Mouse (Mus musculus) forebrain, embryonic 11.5 days (tissue): Measurements from ENCODE around the gene Rabep2. TPM values are rescaled to one million over a fixed set of nuclear protein-coding genes. Genes with fewer than 3 reads are reported as not detected.
"Not testable (repeated sequence)": the region's sequence is repeated elsewhere in the genome, so short reads cannot be mapped to it uniquely, and the experiment has no call there.

Experiments
- ATAC-seq: fragments of 200-750 bp; cut with Nextera tagmentation; replicated peaks from 2 replicates; pipeline ENCODE4 v1.8.0; 2017; ENCODE audit warnings: moderate TSS enrichment; ENCODE audit not compliant: low FRiP score
- DNase-seq: peaks from one replicate; pipeline ENCODE4 v3.0.0-alpha.2; 2017; ENCODE audit warnings: low spot score
- H3K27ac ChIP-seq: fragments of 300-500 bp; sonication (generic); 2 replicates; pipeline ENCODE4 v1.5.1; 2014; ENCODE audit warnings: low read depth, low read length
- H3K27me3 ChIP-seq: fragments of 300-500 bp; sonication (generic); 2 replicates; pipeline ENCODE4 v1.6.1; 2014; ENCODE audit warnings: mild to moderate bottlenecking, low read length, mixed read lengths; ENCODE audit not compliant: control insufficient read depth, insufficient read depth
- H3K36me3 ChIP-seq: fragments of 300-500 bp; sonication (generic); 2 replicates; pipeline ENCODE4 v1.6.1; 2014; ENCODE audit warnings: mild to moderate bottlenecking, low read length, moderate library complexity, mixed read lengths; ENCODE audit not compliant: control insufficient read depth, insufficient read depth
- H3K4me1 ChIP-seq: fragments of 300-500 bp; sonication (generic); replicated peaks from 2 replicates; pipeline ENCODE4 v1.6.1; 2014; ENCODE audit warnings: low read length, mixed read lengths; ENCODE audit not compliant: control insufficient read depth, insufficient read depth
- H3K4me2 ChIP-seq: fragments of 300-500 bp; sonication (generic); 2 replicates; pipeline ENCODE4 v1.6.1; 2014; ENCODE audit warnings: low read depth, mild to moderate bottlenecking, low read length, moderate library complexity, mixed read lengths; ENCODE audit not compliant: severe bottlenecking
- H3K4me3 ChIP-seq: fragments of 300-500 bp; sonication (generic); 2 replicates; pipeline ENCODE4 v1.5.1; 2014; ENCODE audit warnings: low read depth, low read length
- H3K9ac ChIP-seq: fragments of 300-500 bp; sonication (generic); 2 replicates; pipeline ENCODE4 v1.6.1; 2014; ENCODE audit warnings: low read length
- H3K9me3 ChIP-seq: fragments of 300-500 bp; sonication (generic); 2 replicates; pipeline ENCODE4 v1.6.1; 2016; ENCODE audit warnings: low read length, mixed read lengths; ENCODE audit not compliant: control insufficient read depth
- WGBS: fragments of 180-500 bp; shearing (Covaris S2); extraction: QIAGEN DNeasy Blood & Tissue Kit; methylation state at CpG from one replicate; pipeline ENCODE4 v1.1.7; 2014; 5-methylcytosine and 5-hydroxymethylcytosine counted together
- polyA plus RNA-seq: library from polyadenylated mRNA; unstranded; fragments of >200 nt; fragmentation: Nextera tagmentation; extraction: Ambion mirVana; gene quantifications from 2 replicates; pipeline ENCODE4 v1.2.1, GENCODE M21; 2014

Rabep2 gene
- polyA plus RNA-seq = 23.4 and 24.8 TPM in 2 replicates

DNA sequence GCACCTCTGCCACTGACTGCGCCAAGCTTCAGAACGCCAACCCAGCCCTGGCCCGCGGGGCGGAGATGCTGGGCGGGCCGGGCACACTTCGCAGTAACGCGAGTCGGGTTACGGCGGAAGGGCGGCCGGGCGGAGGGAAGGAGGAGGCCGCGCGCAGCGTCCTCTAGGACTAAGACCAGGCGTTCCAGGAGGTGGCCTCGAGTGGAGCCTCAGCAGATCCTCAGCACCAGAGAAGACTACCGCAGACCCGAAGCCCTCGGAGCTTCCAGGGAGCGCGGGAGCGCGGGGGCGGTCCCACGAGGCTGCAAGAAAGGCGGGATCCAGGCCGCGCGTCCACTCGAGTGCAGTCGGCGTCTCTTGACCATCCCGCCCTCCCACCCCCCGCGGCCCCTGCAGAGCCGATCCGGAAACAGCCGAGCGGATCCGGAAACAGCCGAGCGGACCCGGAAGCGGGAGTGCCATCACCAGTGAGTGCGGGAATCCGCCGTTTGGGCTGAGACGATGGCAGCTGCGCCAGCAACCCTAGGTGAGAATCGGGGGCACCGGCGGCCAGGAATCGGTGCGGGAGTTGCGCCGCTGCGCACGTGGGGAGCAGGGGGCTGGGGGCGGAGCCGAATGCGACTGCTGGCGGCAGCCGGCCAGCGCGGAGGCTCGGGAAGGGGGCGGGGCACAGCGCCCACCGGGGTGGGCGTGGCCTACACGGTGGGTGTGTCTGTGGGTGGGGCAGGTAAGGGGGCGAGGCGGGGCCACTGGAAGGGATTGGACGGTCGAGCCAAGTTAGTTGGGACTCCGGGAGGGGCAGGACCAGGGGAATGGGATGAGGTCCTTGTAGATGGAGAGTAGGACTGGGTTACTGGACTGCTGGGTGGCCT lies at the start of gene Rabep2:
TSS of gene Rabep2 (plus strand) at position 129 of the 872 bp plus-strand sequence.
- Histone ChIP-seq H3K9me3 (no peaks in the 10 kb centered on the region; the same call in 1 of the 2 replicates), H3K4me1 (peaks cover 4% of the 10 kb centered on the region; the same call in 1 of the 2 replicates), H3K27me3 (no peaks in the 10 kb centered on the region), H3K27ac (peak within 1 kb of the TSS; percentile 84), H3K36me3 (no peaks in the 10 kb centered on the region), H3K9ac (peak within 1 kb of the TSS; percentile 86), H3K4me3 (peak within 1 kb of the TSS; percentile 75), H3K4me2 (peak within 1 kb of the TSS; percentile 84)
- peak; percentile 98 for DNase-seq
- WGBS = under 1% methylated on average over 78 of the region's 82 CpGs
- peak; percentile 91 for ATAC-seq

DNA sequence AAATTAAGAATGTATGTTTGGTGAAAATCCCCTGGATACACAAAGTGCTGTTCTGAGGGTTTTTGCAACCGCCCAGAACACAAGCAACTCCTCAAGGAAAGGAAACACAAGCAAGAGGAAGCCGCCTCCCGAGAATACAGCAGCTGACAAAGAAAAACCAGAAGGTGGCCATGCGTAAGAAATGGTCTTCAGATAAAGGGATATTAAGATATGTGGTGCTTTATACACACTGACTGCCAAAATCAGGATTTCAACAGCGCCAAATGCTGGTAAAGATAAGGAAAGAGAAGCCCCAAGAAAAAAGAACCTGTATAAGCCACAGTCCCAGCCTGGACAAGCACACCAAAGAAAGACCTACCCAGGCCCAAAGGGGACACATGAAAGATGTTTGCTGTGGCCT lies 45.0 kb upstream of the Rabep2 start:
- H3K27me3 ChIP-seq = no peaks in the 10 kb centered on the region
- no peaks in the 10 kb centered on the region for H3K4me1 ChIP-seq
- DNase-seq = no peak
- H3K36me3 ChIP-seq = no peaks in the 10 kb centered on the region; the same call in 1 of the 2 replicates
- H3K9ac ChIP-seq = no peak overlapping the region
- H3K9me3 ChIP-seq = no peaks in the 10 kb centered on the region
- H3K4me2 ChIP-seq = no peak overlapping the region
- no peak for ATAC-seq
- 91% methylated on average over 5 of the region's 5 CpGs for WGBS
- no peak overlapping the region for H3K4me3 ChIP-seq
- no peak overlapping the region for H3K27ac ChIP-seq

DNA sequence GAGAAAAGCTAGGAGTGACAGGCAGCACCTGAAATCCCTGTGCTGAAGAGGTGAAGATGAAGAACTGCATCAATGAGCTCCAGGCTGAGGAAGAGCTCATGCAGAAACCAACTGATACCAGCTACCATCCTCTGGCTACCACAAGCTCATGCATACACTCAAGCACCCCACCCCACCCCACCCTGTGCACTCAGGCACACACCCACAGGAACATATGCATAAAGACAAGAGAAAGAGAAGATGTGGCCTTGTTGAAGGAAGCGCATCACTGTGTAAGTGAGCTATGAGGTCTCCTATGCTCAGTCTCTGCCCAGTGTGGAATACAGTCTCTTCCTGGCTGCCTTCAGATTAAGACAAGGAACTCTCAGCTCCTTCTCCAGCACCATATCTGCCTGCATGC lies 40.4 kb upstream of the Rabep2 start:
- H3K27me3 ChIP-seq = no peaks in the 10 kb centered on the region
- H3K9me3 ChIP-seq = no peaks in the 10 kb centered on the region
- no peaks in the 10 kb centered on the region for H3K4me1 ChIP-seq
- H3K27ac ChIP-seq = no peak overlapping the region
- ATAC-seq (no peak), DNase-seq (no peak)
- no peaks in the 10 kb centered on the region; the same call in 1 of the 2 replicates for H3K36me3 ChIP-seq
- WGBS = 92% methylated on average over 1 of the region's 1 CpGs
- no peak overlapping the region for H3K4me3 ChIP-seq
- no peak overlapping the region for H3K9ac ChIP-seq
- no peak overlapping the region for H3K4me2 ChIP-seq

DNA sequence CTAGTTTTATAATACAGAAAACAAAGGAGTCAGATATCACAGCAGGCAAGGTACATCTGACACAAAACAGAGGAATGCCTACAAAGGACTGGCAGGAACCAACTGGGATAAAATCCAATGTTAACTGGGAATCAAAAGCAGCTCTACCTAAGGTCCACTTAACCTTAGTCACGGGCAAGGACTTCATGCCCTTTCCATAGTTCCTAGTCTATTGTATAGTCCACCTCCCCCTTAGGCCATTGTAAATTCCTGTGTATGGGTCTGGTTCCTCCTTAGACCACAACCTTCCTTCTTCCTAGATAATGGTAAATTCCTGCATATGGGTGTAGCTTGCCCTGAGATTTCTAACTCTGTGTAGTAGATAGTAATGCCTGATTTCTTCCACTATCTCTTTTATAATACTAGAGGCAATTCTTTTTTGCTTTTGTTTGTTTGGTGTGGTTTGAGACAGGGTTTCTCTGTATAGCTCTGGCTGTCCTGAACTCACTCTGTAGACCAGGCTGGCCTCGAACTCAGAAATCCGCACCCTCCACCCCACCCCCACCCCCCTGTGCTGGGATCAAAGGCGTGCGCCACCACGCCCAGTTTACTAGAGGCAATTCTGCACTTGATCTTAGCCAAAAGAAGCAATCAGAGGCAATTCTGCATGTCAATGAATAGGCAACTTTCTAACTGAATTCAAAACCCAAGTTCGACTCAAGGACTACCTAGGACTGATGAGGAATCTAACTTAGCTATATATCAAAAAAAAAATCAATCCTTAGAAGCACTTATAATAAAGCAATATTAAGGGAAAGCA lies 36.3 kb upstream of the Rabep2 start:
- not testable (repeated sequence) for H3K4me1 ChIP-seq, H3K9me3 ChIP-seq, H3K36me3 ChIP-seq, H3K4me2 ChIP-seq, H3K4me3 ChIP-seq, DNase-seq, H3K9ac ChIP-seq, H3K27me3 ChIP-seq, H3K27ac ChIP-seq, ATAC-seq
- WGBS = 91% methylated on average over 7 of the region's 7 CpGs

DNA sequence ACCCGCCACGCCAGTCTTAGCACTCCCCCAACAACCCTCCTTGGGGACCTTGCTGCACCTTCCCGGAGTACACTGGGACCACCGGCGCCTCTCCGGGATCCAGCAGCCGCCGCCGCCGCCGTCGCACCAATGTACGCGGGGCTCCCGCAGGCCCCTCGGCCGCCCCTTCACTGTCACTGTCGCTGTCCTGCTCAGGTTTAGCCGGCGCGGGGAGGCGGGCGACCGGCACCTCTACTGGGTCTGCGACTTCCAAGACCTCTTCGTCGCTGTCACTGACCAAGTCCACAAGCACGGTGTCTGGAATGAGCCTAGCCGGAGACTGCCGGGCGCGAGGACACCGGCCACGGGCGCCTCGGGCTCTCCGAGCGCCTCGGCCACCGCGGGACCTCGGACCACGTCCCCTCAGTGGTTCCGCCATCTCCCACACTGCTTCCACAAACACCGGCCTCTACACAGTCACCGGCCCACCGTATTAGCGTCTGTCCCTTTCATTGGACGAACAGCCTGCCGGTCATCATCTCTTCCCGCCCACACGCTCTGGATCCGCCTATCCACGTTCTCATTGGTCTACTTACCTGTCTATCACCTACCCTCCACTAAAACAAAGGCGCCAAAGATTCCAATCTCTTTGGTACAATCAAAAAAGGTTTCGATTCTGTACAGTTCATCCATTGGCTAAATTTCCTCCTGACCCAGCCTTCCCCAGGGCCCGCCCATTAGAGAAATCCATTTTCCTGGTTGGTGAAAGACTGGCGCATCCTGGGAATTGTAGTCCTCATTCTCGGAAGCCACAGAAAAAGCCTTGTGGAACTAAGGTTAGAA lies 32.0 kb upstream of the Rabep2 start, which contains the start of gene Nfatc2ip:
TSS of gene Nfatc2ip (minus strand) at position 440 of the 822 bp plus-strand sequence.
- H3K9me3 ChIP-seq = no peaks in the 10 kb centered on the region
- no peak within 1 kb of the TSS for H3K27ac ChIP-seq
- H3K4me1 ChIP-seq = 0 out of 2 replicates have a peak, but pooled peaks cover 3% of the 10 kb centered on the region
- ATAC-seq (peak; percentile 100), DNase-seq (peak; percentile 95)
- peak within 1 kb of the TSS; percentile 89 for H3K4me3 ChIP-seq
- H3K27me3 ChIP-seq = no peaks in the 10 kb centered on the region
- under 1% methylated on average over 59 of the region's 59 CpGs for WGBS
- peak within 1 kb of the TSS; percentile 76 for H3K9ac ChIP-seq
- H3K36me3 ChIP-seq = no peaks in the 10 kb centered on the region
- H3K4me2 ChIP-seq = peak within 1 kb of the TSS; percentile 71

DNA sequence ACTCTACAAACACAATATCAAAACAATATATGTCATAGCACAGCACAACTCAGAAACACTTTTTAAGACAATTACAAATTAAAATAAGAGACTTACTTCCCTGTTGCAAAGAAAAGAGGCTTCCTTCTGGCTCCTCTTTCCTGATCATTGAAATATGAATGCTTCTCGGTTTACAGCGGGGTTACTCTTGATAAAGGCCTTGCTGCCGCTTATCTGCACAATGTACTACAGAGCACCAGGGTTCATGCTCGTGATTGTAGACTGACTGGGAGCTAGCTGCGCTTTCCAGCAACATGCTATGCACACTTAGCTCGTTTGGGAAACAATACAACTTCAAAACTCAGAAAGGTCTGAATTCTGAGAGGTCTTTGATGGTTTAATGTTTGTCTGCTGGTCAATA lies 31.3 kb upstream of the Rabep2 start:
- Histone ChIP-seq H3K9me3 (no peaks in the 10 kb centered on the region), H3K27me3 (no peaks in the 10 kb centered on the region), H3K27ac (no peak overlapping the region), H3K9ac (peak overlapping the region; percentile 9; the same call in 1 of the 2 replicates), H3K4me3 (peak overlapping the region; percentile 89; the same call in 1 of the 2 replicates), H3K36me3 (no peaks in the 10 kb centered on the region), H3K4me1 (0 out of 2 replicates have a peak, but pooled peaks cover 3% of the 10 kb centered on the region), H3K4me2 (no peak overlapping the region; the same call in 1 of the 2 replicates)
- 50% methylated on average over 6 of the region's 6 CpGs for WGBS
- ATAC-seq (no peak), DNase-seq (no peak)

DNA sequence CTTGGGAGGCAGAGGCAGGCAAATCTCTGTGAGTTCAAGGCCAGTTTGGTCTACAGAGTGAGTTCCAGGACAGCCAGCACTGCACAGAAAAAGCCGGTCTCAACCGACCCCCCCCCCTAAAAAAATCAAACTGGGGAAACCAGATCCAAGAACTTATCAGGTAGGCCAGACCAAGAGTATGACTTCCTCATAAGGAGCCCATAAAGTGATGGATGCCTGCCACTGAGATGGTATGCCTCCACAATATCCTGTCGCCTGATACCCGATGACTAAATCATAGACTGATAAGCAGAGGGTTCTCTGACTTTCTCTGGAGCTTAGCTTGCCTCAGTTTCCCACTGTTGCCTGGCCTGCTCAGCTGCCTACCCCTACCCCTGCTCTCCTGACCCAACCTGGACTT lies 30.7 kb upstream of the Rabep2 start:
- no peak overlapping the region for H3K4me2 ChIP-seq
- no peak overlapping the region for H3K27ac ChIP-seq
- no peaks in the 10 kb centered on the region for H3K36me3 ChIP-seq
- H3K4me1 ChIP-seq = 0 out of 2 replicates have a peak, but pooled peaks cover 3% of the 10 kb centered on the region
- WGBS = 95% methylated on average over 4 of the region's 4 CpGs
- no peak overlapping the region for H3K4me3 ChIP-seq
- no peaks in the 10 kb centered on the region for H3K9me3 ChIP-seq
- ATAC-seq (no peak), DNase-seq (no peak)
- H3K9ac ChIP-seq = no peak overlapping the region
- no peaks in the 10 kb centered on the region for H3K27me3 ChIP-seq

DNA sequence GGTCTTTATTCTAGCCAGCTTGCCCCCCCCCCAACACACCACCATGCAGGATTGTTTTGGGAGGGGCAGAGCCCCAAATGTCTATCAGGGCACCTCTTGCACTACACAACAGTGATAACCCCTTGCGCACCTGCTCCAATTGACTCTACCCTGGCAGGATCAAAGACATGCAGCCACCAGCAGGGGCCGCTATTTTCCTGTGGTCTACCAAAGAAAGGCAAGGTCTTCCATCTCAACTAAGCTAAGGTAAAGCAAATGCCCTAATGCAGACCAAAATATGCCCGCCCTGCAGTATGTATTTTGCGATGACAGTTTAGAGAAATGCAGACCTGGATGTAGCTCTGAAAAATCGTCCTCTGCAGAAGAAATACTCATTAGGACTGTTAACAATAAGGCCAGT lies 29.0 kb upstream of the Rabep2 start:
- 12% methylated on average over 5 of the region's 5 CpGs for WGBS
- no peaks in the 10 kb centered on the region for H3K9me3 ChIP-seq
- ATAC-seq = no peak
- H3K4me2 ChIP-seq = no peak overlapping the region
- no peaks in the 10 kb centered on the region for H3K36me3 ChIP-seq
- 0 out of 2 replicates have a peak, but pooled peaks cover 3% of the 10 kb centered on the region for H3K4me1 ChIP-seq
- H3K27me3 ChIP-seq = no peaks in the 10 kb centered on the region
- H3K4me3 ChIP-seq = no peak overlapping the region
- H3K27ac ChIP-seq = no peak overlapping the region
- DNase-seq = peak; percentile 89
- H3K9ac ChIP-seq = no peak overlapping the region
